Mouse (Mus musculus): Measurements from ENCODE around the gene Cap2.

- TF ChIP-seq EP300 (optimal IDR thresholded peaks at IDR 0.05) (no peak), CTCF (IDR thresholded peaks at IDR 0.05; ENCODE audit: low read depth) (no peak)
Observed at GRCm38 (mm10) chr13:46587717-46588289, 86.2 kb downstream of the Cap2 start.
